Mouse (Mus musculus) liver, embryonic 12.5 days (tissue): ENCODE results near the gene Olfr665. TPM values are rescaled to one million over a fixed set of nuclear protein-coding genes. Genes with fewer than 3 reads are reported as not detected.

Experiments
- polyA plus RNA-seq: library from polyadenylated mRNA; unstranded; fragments of >200 nt; fragmentation: Nextera tagmentation; extraction: Ambion mirVana; gene quantifications from 2 replicates; pipeline ENCODE4 v1.2.1, GENCODE M21; 2016

Olfr665 gene
- polyA plus RNA-seq, 1 experiment from 2014 or later: not detected

Other genes starting within 250 kb of the Olfr665 start
- gene Olfr658, start 230.7 kb upstream of the Olfr665 start, polyA plus RNA-seq: not detected in 2 replicates
- gene Olfr659, start 211.3 kb upstream of the Olfr665 start, polyA plus RNA-seq: not detected in 2 replicates
- not detected in 2 replicates for gene Olfr661, start 191.5 kb upstream of the Olfr665 start, polyA plus RNA-seq
- not detected in 2 replicates for gene Usp17le, start 100.6 kb upstream of the Olfr665 start, polyA plus RNA-seq
- not detected in 2 replicates for gene Usp17lb, start 35.4 kb upstream of the Olfr665 start, polyA plus RNA-seq
- not detected in 2 replicates for gene Usp17la, start 21.0 kb upstream of the Olfr665 start, polyA plus RNA-seq
- not detected in 2 replicates for gene Olfr666, start 17.9 kb downstream of the Olfr665 start, polyA plus RNA-seq
- gene Olfr667, start 43.5 kb downstream of the Olfr665 start, polyA plus RNA-seq: not detected in 2 replicates
- gene Olfr668, start 50.0 kb downstream of the Olfr665 start, polyA plus RNA-seq: not detected in 2 replicates
- gene Olfr669, start 56.2 kb downstream of the Olfr665 start, polyA plus RNA-seq: not detected in 2 replicates
- not detected in 2 replicates for gene Olfr670, start 84.6 kb downstream of the Olfr665 start, polyA plus RNA-seq
- not detected in 2 replicates for gene Olfr671, start 101.1 kb downstream of the Olfr665 start, polyA plus RNA-seq
- gene Olfr672, start 124.0 kb downstream of the Olfr665 start, polyA plus RNA-seq: not detected in 2 replicates
- not detected in 2 replicates for gene Olfr675, start 150.4 kb downstream of the Olfr665 start, polyA plus RNA-seq
- gene Olfr676, start 154.7 kb downstream of the Olfr665 start, polyA plus RNA-seq: not detected in 2 replicates
- gene Olfr677, start 173.3 kb downstream of the Olfr665 start, polyA plus RNA-seq: not detected in 2 replicates
- gene Olfr678, start 186.4 kb downstream of the Olfr665 start, polyA plus RNA-seq: not detected in 2 replicates
- not detected in 2 replicates for gene Olfr679, start 203.2 kb downstream of the Olfr665 start, polyA plus RNA-seq
- gene Olfr680-ps1, start 214.8 kb downstream of the Olfr665 start, polyA plus RNA-seq: not detected in 2 replicates
- gene Olfr681, start 238.8 kb downstream of the Olfr665 start, polyA plus RNA-seq: not detected in 2 replicates